Mouse (Mus musculus): ENCODE measurements around the gene Akr1b3. TPM values are rescaled to one million over a fixed set of nuclear protein-coding genes. Genes with fewer than 3 reads are reported as not detected.
A peak's percentile ranks its signal among the peaks of the same experiment; 100 is the strongest.

Akr1b3 gene
- polyA plus RNA-seq, 1 experiment from 2014 or later = 287 TPM

GRCm38 (mm10) chr6:34274346-34274745 is 42.9 kb downstream of the Akr1b3 start:
- peak; percentile 52 for ATAC-seq
- in situ Hi-C loops (cut with MboI; ENCODE audit: low pct_unique_long_range_greater_than_20kb) = loop anchor here (5.0 to 10.0 kb wide), 3 partner anchors 37 to 230 kb away; partner anchors contain the start of gene Slc35b4
- DNase-seq (ENCODE audit: low read depth, low spot score) = peak; percentile 67
- CTCF ChIA-PET = interaction anchor here (1.4 to 1.9 kb wide), 4 partner anchors 10 to 80 kb away, joined by 3 to 7 read pairs (median 5); no protein-coding TSS in a partner anchor
- POLR2A ChIA-PET = no interaction called here
- no peak for TF ChIP-seq CTCF (IDR thresholded peaks at IDR 0.05)
- no peaks in the 10 kb centered on the region for H3K27me3 ChIP-seq

GRCm38 (mm10) chr6:34273073-34273472 is 44.2 kb downstream of the Akr1b3 start:
- no peaks in the 10 kb centered on the region for H3K27me3 ChIP-seq
- no peak for DNase-seq (ENCODE audit: low read depth, low spot score)
- ChIA-PET CTCF (interaction anchor here (0.8 to 1.5 kb wide), 4 partner anchors 12 to 23 kb away, joined by 3 to 6 read pairs (median 4); no protein-coding TSS in a partner anchor), POLR2A (no interaction called here)
- TF ChIP-seq CTCF (IDR thresholded peaks at IDR 0.05) = no peak
- in situ Hi-C loops (cut with MboI; ENCODE audit: low pct_unique_long_range_greater_than_20kb) = loop anchor here (5.0 to 10.0 kb wide), 3 partner anchors 36 to 228 kb away; partner anchors contain the start of gene Slc35b4
- no peak for ATAC-seq

- DNase-seq (ENCODE audit: low read depth, low spot score) (no peak), ATAC-seq (no peak)
- ChIA-PET POLR2A (no interaction called here), CTCF (interaction anchor here (1.4 kb wide), 1 partner anchor 19 kb away, joined by 4 read pairs; no protein-coding TSS in a partner anchor)
- in situ Hi-C loops (cut with MboI; ENCODE audit: low pct_unique_long_range_greater_than_20kb) = loop anchor here (5.0 to 10.0 kb wide), 3 partner anchors 35 to 228 kb away; partner anchors contain the start of gene Slc35b4
- no peak for TF ChIP-seq CTCF (IDR thresholded peaks at IDR 0.05)
- H3K27me3 ChIP-seq = no peaks in the 10 kb centered on the region
Measured at GRCm38 (mm10) chr6:34272462-34272861, 44.8 kb downstream of the Akr1b3 start.

GRCm38 (mm10) chr6:34270717-34271116 is 46.6 kb downstream of the Akr1b3 start:
- DNase-seq (ENCODE audit: low read depth, low spot score) (no peak), ATAC-seq (no peak)
- POLR2A ChIA-PET = no interaction called here
- in situ Hi-C loops (cut with MboI; ENCODE audit: low pct_unique_long_range_greater_than_20kb) = loop anchor here (5.0 to 10.0 kb wide), 3 partner anchors 33 to 226 kb away; partner anchors contain the start of gene Slc35b4
- no peak for TF ChIP-seq CTCF (IDR thresholded peaks at IDR 0.05)
- CTCF ChIA-PET = interaction anchor here (1.0 to 1.6 kb wide), 3 partner anchors 11 to 28 kb away, joined by 3 to 5 read pairs (median 4); no protein-coding TSS in a partner anchor
- no peaks in the 10 kb centered on the region for H3K27me3 ChIP-seq

GRCm38 (mm10) chr6:34258546-34258945 is 58.7 kb downstream of the Akr1b3 start:
- peaks cover 6% of the 10 kb centered on the region for H3K27me3 ChIP-seq
- no peak for DNase-seq (ENCODE audit: low read depth, low spot score)
- no peak for TF ChIP-seq CTCF (IDR thresholded peaks at IDR 0.05)
- POLR2A ChIA-PET = no interaction called here
- no peak for ATAC-seq
- CTCF ChIA-PET = no interaction called here
- in situ Hi-C loops (cut with MboI; ENCODE audit: low pct_unique_long_range_greater_than_20kb) = no loop called here

Other genes with a start within 250 kb of the Akr1b3 start
- 94.3 TPM for gene Slc35b4, start 140.4 kb downstream of the Akr1b3 start, polyA plus RNA-seq (2021)
- 125 TPM for gene Akr1b8, start 36.6 kb upstream of the Akr1b3 start, polyA plus RNA-seq (2021)
- gene Akr1b10, start 66.7 kb upstream of the Akr1b3 start, polyA plus RNA-seq (2021) = 83.1 TPM
- gene Akr1b7, start 94.9 kb upstream of the Akr1b3 start, polyA plus RNA-seq (2021) = 4.6 TPM
- 30.7 TPM for gene Bpgm, start 158.7 kb upstream of the Akr1b3 start, polyA plus RNA-seq (2021)